Mouse (Mus musculus) ES-E14 (cell line): ENCODE results near the gene Mettl14.

ENCODE experiments used
- HCFC1 ChIP-seq: IDR thresholded peaks from 2 replicates; pipeline ENCODE4 v1.6.1; 2012; ENCODE audit warnings: low read length, inconsistent platforms, borderline replicate concordance; ENCODE audit not compliant: insufficient read depth
- ZNF384 ChIP-seq: IDR thresholded peaks from 2 replicates; pipeline ENCODE4 v1.6.1; 2012; ENCODE audit warnings: low read depth, low read length, inconsistent platforms

GRCm38 (mm10) chr3:123351519-123351918, 34.4 kb downstream of the Mettl14 start:
- TF ChIP-seq ZNF384 (no peak), HCFC1 (no peak)
